Comparison of ENCODE assay signal across 10 mouse cellular contexts in the genomic region with DNA sequence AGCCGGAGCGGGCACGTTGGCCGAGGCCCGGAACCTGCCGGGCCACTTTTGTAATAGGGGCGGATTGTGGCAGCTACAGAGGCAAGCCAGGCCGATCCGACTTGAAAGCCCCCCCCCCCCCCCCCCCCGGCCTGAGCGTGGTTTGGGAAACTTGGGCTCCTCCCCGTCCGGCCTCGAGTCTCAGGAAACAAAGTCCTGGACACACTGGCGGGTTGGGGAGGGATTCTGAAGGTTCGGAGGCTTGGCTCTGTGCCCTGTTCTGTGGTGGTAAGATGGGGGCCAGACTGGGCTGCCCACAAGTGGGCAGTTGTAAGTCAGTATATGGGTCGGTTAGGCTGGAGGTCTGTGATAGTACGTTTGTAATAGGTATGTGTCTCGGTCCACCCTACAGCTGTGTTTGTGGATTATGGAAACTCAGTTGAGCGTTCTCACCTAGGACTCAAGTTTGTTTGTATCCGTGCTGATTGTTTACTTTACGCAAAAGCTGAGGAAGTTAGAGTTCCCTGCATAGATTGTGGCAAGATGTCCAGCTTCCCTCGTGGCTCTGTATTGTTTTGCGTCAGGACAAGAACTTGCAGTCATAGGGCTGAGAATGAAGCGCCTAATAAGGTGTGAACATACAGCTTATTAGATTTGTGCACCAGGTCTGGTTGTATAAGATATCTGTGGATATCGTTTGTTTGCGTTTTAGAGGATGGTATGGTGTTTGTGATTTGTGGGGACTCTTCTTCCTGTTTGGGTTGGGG. TPM values are rescaled to one million over a fixed set of nuclear protein-coding genes. Genes with fewer than 3 reads are reported as not detected.
DNase-seq lines count a peak whose midpoint lies in the region; ATAC-seq lines count a peak whose summit lies in the region.
"Had no signal": no experiment of that assay in that cellular context is flagged by ENCODE, and none has a peak within 500 bp of the region (broad histone marks: within the 10 kb centered on the region; RNA-seq: fewer than 3 reads in every experiment).

No protein-coding gene starts in this region.

- peak overlapping the region; percentile 21; the same call in 1 of the 2 replicates for H3K4me2 ChIP-seq in heart, embryonic 12.5 days
- H3K4me2 ChIP-seq in forebrain, embryonic 13.5 days: peak overlapping the region; percentile 78
- H3K4me2 ChIP-seq in limb, embryonic 11.5 days (ENCODE audit: low read depth, severe bottlenecking): peak overlapping the region; percentile 25; the same call in 1 of the 2 replicates

- H3K27me3 ChIP-seq in heart, embryonic 12.5 days (replicated peaks): peaks cover 94% of the 10 kb centered on the region
- peaks cover 61% of the 10 kb centered on the region for H3K27me3 ChIP-seq in forebrain, embryonic 13.5 days
- peaks cover 84% of the 10 kb centered on the region for H3K27me3 ChIP-seq in limb, embryonic 11.5 days (ENCODE audit: control insufficient read depth, insufficient read depth, low read length)

- no peak for ATAC-seq in heart, embryonic 12.5 days (ENCODE audit: insufficient number of reproducible peaks, low FRiP score)
- peak; percentile 20; the same call in 1 of the 2 replicates for ATAC-seq in forebrain, embryonic 13.5 days
- ATAC-seq in limb, embryonic 11.5 days (ENCODE audit: insufficient number of reproducible peaks, low FRiP score, low TSS enrichment, low read depth): no peak
- ATAC-seq in megakaryocyte-erythroid progenitor cell, adult 5-6 weeks (replicated peaks; ENCODE audit: low FRiP score, low TSS enrichment, poor library complexity, severe bottlenecking): no peak
- no peak for ATAC-seq in megakaryocyte, adult 5-6 weeks (ENCODE audit: poor library complexity, severe bottlenecking)

- H3K4me1 ChIP-seq in heart, embryonic 12.5 days (replicated peaks): peaks cover 33% of the 10 kb centered on the region
- H3K4me1 ChIP-seq in forebrain, embryonic 13.5 days: peaks cover 77% of the 10 kb centered on the region
- peaks cover 20% of the 10 kb centered on the region for H3K4me1 ChIP-seq in limb, embryonic 11.5 days (ENCODE audit: control insufficient read depth, insufficient read depth, low read length)

- H3K9me3 ChIP-seq in heart, embryonic 12.5 days (replicated peaks): no peaks in the 10 kb centered on the region
- H3K9me3 ChIP-seq in forebrain, embryonic 13.5 days (replicated peaks): no peaks in the 10 kb centered on the region
- H3K9me3 ChIP-seq in limb, embryonic 11.5 days (ENCODE audit: control insufficient read depth, low read length): no peaks in the 10 kb centered on the region

- H3K4me3 ChIP-seq in heart, embryonic 12.5 days: peak overlapping the region; percentile 7; the same call in 1 of the 2 replicates
- peak overlapping the region; percentile 38 for H3K4me3 ChIP-seq in forebrain, embryonic 13.5 days
- H3K4me3 ChIP-seq in limb, embryonic 11.5 days (ENCODE audit: low read depth, low read length): no peak overlapping the region

- no peak overlapping the region for H3K27ac ChIP-seq in heart, embryonic 12.5 days (ENCODE audit: poor library complexity, severe bottlenecking)
- H3K27ac ChIP-seq in forebrain, embryonic 13.5 days: peak overlapping the region; percentile 98
- H3K27ac ChIP-seq in limb, embryonic 11.5 days (replicated peaks; ENCODE audit: low read depth, low read length): no peak overlapping the region

- no peak overlapping the region for H3K9ac ChIP-seq in heart, embryonic 12.5 days
- peak overlapping the region; percentile 61; the same call in 1 of the 2 replicates for H3K9ac ChIP-seq in forebrain, embryonic 13.5 days
- H3K9ac ChIP-seq in limb, embryonic 11.5 days (ENCODE audit: low read length): no peak overlapping the region

- H3K36me3 ChIP-seq in heart, embryonic 12.5 days: no peaks in the 10 kb centered on the region
- H3K36me3 ChIP-seq in forebrain, embryonic 13.5 days (ENCODE audit: poor library complexity, severe bottlenecking): no peaks in the 10 kb centered on the region
- H3K36me3 ChIP-seq in limb, embryonic 11.5 days (ENCODE audit: control insufficient read depth, insufficient read depth, low read length): no peaks in the 10 kb centered on the region

- WGBS in heart, embryonic 12.5 days: 2% methylated on average over 26 of the region's 27 CpGs
- WGBS in forebrain, embryonic 13.5 days: 5% methylated on average over 23 of the region's 27 CpGs
- 3% methylated on average over 25 of the region's 27 CpGs for WGBS in limb, embryonic 11.5 days

- DNase-seq in heart, postnatal 10 days: no peak
- DNase-seq in embryo, embryonic 11 days: peak; percentile 27
- peak; percentile 49 for DNase-seq in limb, embryonic 11.5 days (ENCODE audit: low spot score)
- no peak for DNase-seq in urinary bladder, postnatal 10 days (ENCODE audit: low spot score)
- DNase-seq: thymus, adult 18-20 months had no signal

- intact Hi-C loops in heart, postnatal 10 days (cut with DNase I): no loop called here

RNA-seq across cellular contexts. Expression of a gene that starts 10.1 kb away (rescaled TPM):
- not detected in 2 replicates for polyA plus RNA-seq in heart, embryonic 12.5 days (2016; fragmentation: Nextera tagmentation; extraction: Ambion mirVana)
- not detected for total RNA-seq in heart, postnatal 10 days (2021)
- 29.8 and 37.3 TPM in 2 replicates for polyA plus RNA-seq in forebrain, embryonic 13.5 days (2015; fragmentation: Nextera tagmentation; extraction: Ambion mirVana)
- polyA plus RNA-seq in limb, embryonic 11.5 days (2014; fragmentation: Nextera tagmentation; extraction: Ambion mirVana): 14.0 and 15.5 TPM in 2 replicates
- not detected in 2 replicates for total RNA-seq in megakaryocyte-erythroid progenitor cell, adult 5-6 weeks (2014; fragmentation: Nextera tagmentation)
- total RNA-seq in megakaryocyte-erythroid progenitor cell, adult 5-6 weeks (2017): not detected in 2 replicates
- not detected in 2 replicates for total RNA-seq in megakaryocyte, adult 5-6 weeks (2015)
- total RNA-seq in megakaryocyte, adult 5-6 weeks (2017): not detected in 2 replicates
- polyA plus RNA-seq: heart, embryonic 16.5 days had no signal

Comparison
In these comparisons a context has a peak if more than half of its experiments do, and no peak if none do; other contexts are left out.
1. H3K4me2 ChIP-seq: peak in every context shown above with its lines; median percentile 78 in forebrain, embryonic 13.5 days; 25 in limb, embryonic 11.5 days; 21 in heart, embryonic 12.5 days.
2. DNase-seq: peak in embryo, embryonic 11 days (single experiment) and limb, embryonic 11.5 days (single experiment); none in heart, postnatal 10 days (0 of 2) and urinary bladder, postnatal 10 days (single experiment).